Mouse (Mus musculus) CH12.LX (cell line): ENCODE measurements around the gene Fam173a.

ENCODE experiments used
- NRF1 ChIP-seq: IDR thresholded peaks from 2 replicates; pipeline ENCODE4 v1.6.1; 2014; ENCODE audit warnings: low read depth, mild to moderate bottlenecking, inconsistent platforms, low read length, improper control_type of control experiment, moderate library complexity
- PAX5 ChIP-seq: IDR thresholded peaks from 2 replicates; pipeline ENCODE4 v1.6.1; 2012; ENCODE audit warnings: low read length, inconsistent platforms, mixed read lengths
- ZNF384 ChIP-seq: IDR thresholded peaks from 2 replicates; pipeline ENCODE4 v1.6.1; 2012; ENCODE audit warnings: low read depth, low read length, improper control_type of control experiment, inconsistent platforms

DNA sequence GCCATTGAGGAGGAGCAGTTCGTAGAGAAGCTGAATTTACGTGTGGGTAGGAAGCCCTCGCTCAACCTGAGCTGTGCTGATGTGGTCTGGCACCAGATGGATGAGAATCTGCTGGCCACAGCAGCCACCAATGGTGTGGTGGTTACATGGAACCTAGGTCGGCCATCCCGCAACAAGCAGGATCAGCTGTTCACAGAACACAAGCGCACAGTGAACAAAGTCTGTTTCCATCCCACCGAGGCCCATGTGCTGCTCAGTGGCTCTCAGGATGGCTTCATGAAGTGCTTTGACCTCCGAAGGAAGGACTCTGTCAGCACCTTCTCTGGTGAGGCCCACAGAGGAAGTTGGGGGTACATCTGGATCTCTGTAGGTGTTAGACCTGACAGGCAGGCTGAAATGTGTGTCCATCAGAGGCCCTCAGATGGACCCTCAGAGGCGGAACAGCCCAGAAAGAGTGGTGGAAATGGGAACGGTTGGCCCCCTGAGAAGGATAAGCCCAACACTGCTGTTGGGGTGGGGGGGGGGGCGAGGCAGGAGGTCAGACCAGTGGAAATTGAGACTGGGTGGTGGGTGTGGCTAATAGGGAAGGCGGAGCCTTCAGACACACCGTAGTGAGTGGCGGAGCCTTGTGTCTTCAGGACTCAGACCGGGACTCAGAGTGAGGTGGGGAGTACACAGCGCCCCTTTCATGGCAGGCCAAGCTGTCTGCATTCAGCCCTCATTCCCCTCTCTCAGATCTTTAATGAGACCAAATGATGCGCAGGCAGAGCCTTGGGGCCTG lies 31.9 kb upstream of the Fam173a start:
- TF ChIP-seq PAX5 (no peak), ZNF384 (no peak), NRF1 (no peak)
